Mouse (Mus musculus): ENCODE data around the gene Cadm1.

Cadm1 gene

GRCm38 (mm10) chr9:47779291-47779690 is 249.3 kb downstream of the Cadm1 start:
- in situ Hi-C loops (cut with MboI, MseI): loop anchor here (25.0 kb wide), 1 partner anchor 1758 kb away; no protein-coding TSS in a partner anchor

DNA sequence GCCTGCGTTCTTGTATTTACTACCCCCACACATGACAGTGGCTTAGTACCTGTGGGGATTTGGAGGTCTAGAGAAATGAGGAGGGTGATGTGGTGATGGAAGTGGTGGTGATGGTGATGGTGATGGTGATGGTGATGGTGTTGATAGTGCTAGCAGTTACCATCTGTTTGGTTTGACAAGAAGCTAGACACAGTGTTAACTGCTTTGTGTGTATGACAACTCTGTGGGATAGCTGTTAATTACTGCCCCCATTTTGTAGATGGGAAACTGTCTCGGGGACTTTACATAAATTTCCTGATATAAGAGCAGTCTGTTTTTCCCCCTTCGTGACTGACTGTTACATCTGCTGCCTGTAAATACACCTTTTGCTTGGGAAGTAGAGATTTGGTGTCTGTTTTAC is 256.7 kb downstream of the Cadm1 start:
- in situ Hi-C loops (cut with MboI, MseI): loop anchor here (25.0 kb wide), 1 partner anchor 1751 kb away; no protein-coding TSS in a partner anchor

GRCm38 (mm10) chr9:47798478-47798877 is 268.5 kb downstream of the Cadm1 start:
- in situ Hi-C loops (cut with MboI, MseI): loop anchor here (25.0 kb wide), 1 partner anchor 1739 kb away; no protein-coding TSS in a partner anchor

- in situ Hi-C loops (cut with MboI, MseI): no loop called here
Measured at GRCm38 (mm10) chr9:47801242-47801641, 271.3 kb downstream of the Cadm1 start.

DNA sequence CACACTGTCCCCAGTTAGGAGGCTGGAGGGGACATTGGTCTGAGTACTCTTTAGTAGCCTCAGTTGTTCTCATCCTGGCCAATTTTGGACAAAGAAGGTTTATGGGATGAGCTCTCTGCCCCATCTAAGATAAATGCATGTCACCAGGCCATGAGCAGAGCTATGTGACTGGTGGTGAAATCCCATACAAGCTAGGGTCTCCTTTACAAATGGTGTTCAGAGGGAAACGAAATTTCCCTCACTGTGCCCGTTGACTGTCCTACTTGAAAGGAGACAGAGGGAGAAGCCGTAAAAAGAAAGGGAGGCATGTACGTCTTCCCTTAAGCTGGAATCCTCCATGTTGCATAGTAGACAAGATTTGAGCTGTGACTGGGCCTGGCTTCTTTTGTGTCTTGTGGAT is 272.6 kb downstream of the Cadm1 start:
- in situ Hi-C loops (cut with MboI, MseI): no loop called here

DNA sequence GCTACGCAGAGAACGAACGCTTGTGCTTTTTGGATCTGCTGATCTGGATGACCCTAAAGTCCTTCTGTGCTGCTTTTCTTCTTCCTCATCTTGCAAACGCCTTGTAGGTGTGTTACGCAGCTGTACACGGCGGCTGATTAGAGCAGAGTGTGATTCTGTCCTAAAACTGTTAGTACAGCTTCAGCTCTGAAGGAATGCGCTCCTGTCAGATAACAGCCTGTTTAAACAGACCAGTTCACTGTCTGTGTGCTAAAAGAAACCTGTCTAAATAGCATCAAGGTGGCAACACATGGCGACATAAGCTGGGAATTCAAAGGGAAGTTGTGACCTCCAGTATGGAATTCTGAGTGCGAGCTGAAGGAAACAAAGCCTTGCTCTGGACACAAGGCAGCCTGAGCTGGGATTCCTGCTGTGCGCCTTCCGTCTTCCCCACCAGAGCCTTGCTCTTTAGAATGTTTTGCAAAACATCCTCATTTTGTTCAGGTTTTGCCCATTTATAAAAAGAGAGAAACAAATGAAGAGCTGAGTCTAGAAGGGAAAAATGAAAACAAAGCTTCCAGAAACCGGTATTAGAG is 273.6 kb downstream of the Cadm1 start:
- in situ Hi-C loops (cut with MboI, MseI): no loop called here

- in situ Hi-C loops (cut with MboI, MseI): no loop called here
Measured at GRCm38 (mm10) chr9:47805658-47806057, 275.7 kb downstream of the Cadm1 start.

DNA sequence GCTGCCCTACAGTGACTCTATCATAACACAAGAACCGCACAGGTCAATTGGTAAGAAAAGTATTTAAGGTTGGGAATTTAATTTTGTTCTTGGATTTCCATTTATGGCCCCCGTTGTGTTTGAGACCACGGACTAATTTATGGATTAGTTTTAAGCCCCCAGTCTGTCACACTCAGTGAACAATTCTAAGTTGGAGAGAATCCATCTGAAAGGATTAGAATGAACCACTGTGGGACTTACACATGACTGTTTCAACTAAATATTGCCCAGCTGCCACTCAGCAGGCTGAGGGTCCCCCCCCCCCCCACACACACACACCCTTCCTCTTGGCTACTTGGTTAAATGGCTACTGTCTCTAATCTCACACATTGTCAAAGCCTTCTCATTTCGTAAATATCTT is 295.7 kb downstream of the Cadm1 start:
- in situ Hi-C loops (cut with MboI, MseI): no loop called here

- in situ Hi-C loops (cut with MboI, MseI): no loop called here
Measured at GRCm38 (mm10) chr9:47828762-47829161, 298.8 kb downstream of the Cadm1 start.

- in situ Hi-C loops (cut with MboI, MseI): no loop called here
Measured at GRCm38 (mm10) chr9:47829204-47829603, 299.2 kb downstream of the Cadm1 start.

DNA sequence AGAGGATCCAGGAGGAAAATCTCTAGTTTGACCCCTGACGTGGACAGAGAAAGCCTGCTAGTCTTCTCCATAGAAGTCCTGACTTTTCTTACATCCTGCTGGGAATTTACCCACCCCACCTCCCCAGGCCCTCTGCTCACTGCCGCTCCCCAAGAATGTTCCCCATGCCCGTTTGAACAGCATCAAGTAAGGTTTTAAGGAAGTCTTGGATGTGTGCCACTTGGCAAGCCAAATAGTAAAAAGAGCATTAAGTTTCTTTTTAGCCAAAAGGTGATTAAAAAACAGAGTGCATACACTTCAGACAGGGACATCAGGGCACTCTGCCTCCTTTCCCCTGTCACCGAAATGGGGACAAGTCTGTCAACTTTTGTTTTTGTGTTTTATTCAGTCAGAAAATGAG is 299.9 kb downstream of the Cadm1 start:
- in situ Hi-C loops (cut with MboI, MseI): no loop called here

- in situ Hi-C loops (cut with MboI, MseI): no loop called here
Measured at GRCm38 (mm10) chr9:47831412-47831811, 301.4 kb downstream of the Cadm1 start.

DNA sequence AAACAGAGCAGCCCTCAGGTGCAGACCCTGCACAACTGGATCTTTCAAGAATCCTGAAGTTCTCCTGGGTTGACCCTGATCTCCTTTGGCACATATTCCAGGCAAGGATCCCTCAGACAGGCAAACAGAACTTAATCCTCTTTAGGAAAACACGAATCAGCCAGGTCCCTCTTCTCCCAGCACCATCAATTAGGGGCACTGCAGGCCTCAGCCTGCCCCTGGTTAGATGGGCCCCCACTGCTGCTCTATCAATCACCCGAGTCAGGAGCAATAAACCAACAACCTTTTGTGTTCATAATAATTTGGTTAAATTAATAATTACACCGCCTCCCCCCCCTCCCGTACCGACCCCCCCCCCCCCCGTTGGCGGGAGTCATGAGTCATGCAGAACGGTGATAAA is 308.2 kb downstream of the Cadm1 start:
- in situ Hi-C loops (cut with MboI, MseI): no loop called here

DNA sequence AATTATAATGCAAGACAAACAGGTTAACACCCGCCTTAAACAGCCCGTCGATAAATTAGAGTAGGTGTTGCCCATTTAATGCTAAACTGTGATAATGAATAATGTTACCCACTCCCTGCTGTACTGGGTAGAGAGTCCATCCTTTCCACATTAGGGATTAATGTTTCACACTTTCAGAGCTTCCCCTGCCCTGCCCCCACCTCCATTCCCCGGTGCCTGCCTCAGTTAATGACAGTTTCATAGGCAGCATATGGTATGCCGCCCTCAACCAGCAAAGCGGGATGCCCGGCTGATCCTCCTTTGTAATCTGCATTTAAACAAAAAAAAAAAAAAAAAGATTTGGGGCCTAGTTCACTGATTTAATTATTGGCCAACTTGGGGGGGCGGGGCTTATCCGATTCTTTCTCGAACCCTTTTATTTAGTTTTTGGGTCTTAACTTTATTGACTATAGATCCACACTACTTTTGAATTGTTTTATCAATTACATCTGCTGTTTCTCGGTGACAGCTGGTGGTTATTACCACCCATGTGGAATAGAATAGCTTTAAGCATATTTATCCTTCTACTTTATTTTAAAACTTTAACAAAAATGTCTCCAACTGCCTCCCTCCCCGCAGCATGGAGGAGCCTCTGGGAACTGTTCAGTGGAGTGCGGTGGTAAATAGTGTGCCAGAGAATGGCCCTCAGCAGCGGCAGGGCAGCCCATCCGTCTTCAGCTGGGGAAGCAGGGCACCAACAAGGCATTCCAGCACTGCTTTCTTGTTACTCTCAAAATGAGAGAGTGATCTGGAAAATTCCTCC is 309.1 kb downstream of the Cadm1 start:
- in situ Hi-C loops (cut with MboI, MseI): no loop called here

GRCm38 (mm10) chr9:47839692-47840025 is 309.7 kb downstream of the Cadm1 start:
- in situ Hi-C loops (cut with MboI, MseI): no loop called here

GRCm38 (mm10) chr9:47843328-47843727 is 313.4 kb downstream of the Cadm1 start:
- in situ Hi-C loops (cut with MboI, MseI): no loop called here

DNA sequence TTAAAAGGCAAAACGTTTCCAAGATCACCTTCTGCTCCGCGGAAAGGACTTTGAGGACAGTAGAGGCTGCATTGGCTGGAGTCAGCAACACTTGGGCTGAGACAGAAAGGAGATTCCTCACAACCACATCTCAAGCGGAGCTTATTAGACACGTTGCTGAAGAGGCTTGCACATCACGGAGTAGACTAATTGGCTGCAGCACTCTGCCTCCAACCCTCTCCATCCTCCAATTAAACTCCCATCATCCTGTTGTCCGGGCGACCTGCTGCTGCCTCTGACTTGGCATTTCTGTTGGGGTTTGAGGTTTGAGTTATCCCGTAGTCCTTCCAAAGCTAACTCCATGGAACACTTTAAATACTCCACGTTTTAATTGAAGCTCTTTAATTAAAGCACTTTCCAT is 316.3 kb downstream of the Cadm1 start:
- in situ Hi-C loops (cut with MboI, MseI): no loop called here

GRCm38 (mm10) chr9:47846926-47847325 is 317.0 kb downstream of the Cadm1 start:
- in situ Hi-C loops (cut with MboI, MseI): no loop called here

GRCm38 (mm10) chr9:47847797-47848196 is 317.8 kb downstream of the Cadm1 start:
- in situ Hi-C loops (cut with MboI, MseI): no loop called here

DNA sequence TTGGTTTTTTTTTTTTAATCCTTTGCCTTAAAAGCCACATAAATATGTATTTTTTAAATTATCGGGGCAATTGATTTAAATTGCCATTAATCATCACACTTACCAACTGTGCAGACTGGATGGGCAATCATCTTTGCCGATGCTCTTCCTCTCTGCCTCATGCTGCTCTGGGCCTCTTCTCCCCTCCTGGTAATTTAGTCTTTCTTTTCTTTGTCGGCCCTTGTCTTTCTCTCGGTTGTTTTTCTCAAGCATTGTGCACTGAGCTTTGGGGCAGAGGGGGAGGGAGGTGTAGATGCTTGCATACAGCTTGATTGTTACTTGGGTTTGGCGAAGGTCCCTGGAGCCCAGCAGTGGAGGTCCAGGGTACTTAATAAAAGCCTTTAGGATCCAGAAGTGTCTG is 318.8 kb downstream of the Cadm1 start:
- in situ Hi-C loops (cut with MboI, MseI): no loop called here

- in situ Hi-C loops (cut with MboI, MseI): no loop called here
Measured at GRCm38 (mm10) chr9:47856311-47856710, 326.3 kb downstream of the Cadm1 start.

DNA sequence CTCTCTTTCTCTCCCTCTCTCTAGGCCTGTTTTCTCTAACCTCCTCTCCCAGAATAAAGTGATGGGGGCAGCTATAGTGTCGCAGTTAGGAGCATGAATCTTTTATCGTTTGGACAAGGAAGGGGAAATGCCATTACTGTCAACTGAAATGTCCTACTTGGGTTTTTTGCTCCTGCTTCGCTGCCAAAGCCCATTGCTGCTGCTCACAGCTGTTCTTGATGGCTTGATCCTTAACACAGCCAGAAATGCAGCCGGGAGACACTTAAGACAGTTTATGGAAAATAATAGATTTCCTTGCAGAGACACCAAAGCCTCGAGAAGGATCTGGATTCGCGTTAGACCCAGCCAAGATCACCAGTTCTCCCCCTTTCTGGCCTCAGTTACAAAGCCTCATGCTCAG is 327.3 kb downstream of the Cadm1 start:
- in situ Hi-C loops (cut with MboI, MseI): no loop called here

GRCm38 (mm10) chr9:47858134-47858533 is 328.2 kb downstream of the Cadm1 start:
- in situ Hi-C loops (cut with MboI, MseI): no loop called here
